Mouse (Mus musculus) ES-Bruce4 (cell line): ENCODE measurements around the gene Aldh1a2. TPM values are rescaled to one million over a fixed set of nuclear protein-coding genes. Genes with fewer than 3 reads are reported as not detected.

Source experiments
- H3K27ac ChIP-seq: 2 replicates; pipeline ENCODE4 v1.5.1; 2012; ENCODE audit warnings: low read length, inconsistent platforms; ENCODE audit not compliant: insufficient read depth
- H3K27me3 ChIP-seq: 2 replicates; pipeline ENCODE4 v1.6.1; 2012; ENCODE audit warnings: mild to moderate bottlenecking, low read length, inconsistent platforms; ENCODE audit not compliant: control insufficient read depth, poor library complexity, insufficient read depth, severe bottlenecking
- H3K36me3 ChIP-seq: 2 replicates; pipeline ENCODE4 v1.6.1; 2012; ENCODE audit warnings: inconsistent platforms, mild to moderate bottlenecking, low read length, moderate library complexity; ENCODE audit not compliant: control insufficient read depth, poor library complexity, insufficient read depth, severe bottlenecking
- H3K4me1 ChIP-seq: one replicate; pipeline ENCODE4 v1.8.1; 2011; ENCODE audit warnings: low read length; ENCODE audit not compliant: control insufficient read depth, insufficient read depth
- H3K4me3 ChIP-seq: 2 replicates; pipeline ENCODE4 v1.5.1; 2011; ENCODE audit warnings: low read depth, mild to moderate bottlenecking, low read length
- H3K9ac ChIP-seq: 2 replicates; pipeline ENCODE4 v1.6.1; 2012; ENCODE audit warnings: low read depth, mild to moderate bottlenecking, inconsistent platforms; ENCODE audit not compliant: poor library complexity, severe bottlenecking
- H3K9me3 ChIP-seq: replicated peaks from 2 replicates; pipeline ENCODE4 v1.6.1; 2012; ENCODE audit warnings: mild to moderate bottlenecking, low read length, inconsistent platforms; ENCODE audit not compliant: control insufficient read depth, poor library complexity, insufficient read depth, severe bottlenecking
- CTCF ChIP-seq: IDR thresholded peaks from one replicate; pipeline ENCODE4 v1.8.1; 2011; ENCODE audit warnings: low read depth, low read length
- EP300 ChIP-seq: IDR thresholded peaks from 2 replicates; pipeline ENCODE4 v1.6.1; 2011; ENCODE audit warnings: low read depth, low read length; ENCODE audit not compliant: insufficient read depth
- POLR2A ChIP-seq: IDR thresholded peaks from one replicate; pipeline ENCODE4 v1.8.1; 2011; ENCODE audit warnings: low read length; ENCODE audit not compliant: insufficient read depth
- polyA plus RNA-seq: library from polyadenylated mRNA; stranded (reverse); fragments of >200 nt; gene quantifications from 2 replicates; pipeline ENCODE4 v1.2.4, GENCODE M21; 2011; ENCODE audit warnings: low read depth; ENCODE audit not compliant: missing spikeins, insufficient read depth, insufficient read length

The Aldh1a2 gene
- polyA plus RNA-seq, 1 experiment, result 2.0 TPM

DNA sequence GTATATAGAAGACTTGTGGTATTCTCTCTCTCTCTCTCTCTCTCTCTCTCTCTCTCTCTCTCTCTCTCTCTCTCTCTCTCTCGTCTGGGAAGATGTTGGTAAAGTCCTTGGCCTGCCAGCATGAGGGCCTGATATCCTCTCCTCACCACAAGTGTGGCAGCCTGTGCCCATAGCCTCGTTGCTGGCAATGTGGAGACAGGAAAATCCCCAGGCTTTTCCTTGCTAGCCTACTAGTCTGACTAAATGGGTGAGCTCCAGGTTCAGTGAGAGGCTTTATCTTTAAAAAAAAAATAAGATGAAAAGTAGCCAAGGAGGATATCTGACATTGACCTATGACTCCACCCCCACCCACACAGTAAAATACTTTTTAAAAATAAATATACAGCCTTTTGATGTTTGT, 4.8 kb downstream of the Aldh1a2 start:
- no peak overlapping the region for H3K27ac ChIP-seq
- no peak overlapping the region for H3K4me3 ChIP-seq
- H3K9me3 ChIP-seq, result no peaks in the 10 kb centered on the region
- no peaks in the 10 kb centered on the region for H3K4me1 ChIP-seq
- H3K9ac ChIP-seq, result no peak overlapping the region
- no peak for TF ChIP-seq EP300
- TF ChIP-seq POLR2A, result no peak
- TF ChIP-seq CTCF, result no peak
- H3K36me3 ChIP-seq, result no peaks in the 10 kb centered on the region
- peaks cover 24% of the 10 kb centered on the region for H3K27me3 ChIP-seq

DNA sequence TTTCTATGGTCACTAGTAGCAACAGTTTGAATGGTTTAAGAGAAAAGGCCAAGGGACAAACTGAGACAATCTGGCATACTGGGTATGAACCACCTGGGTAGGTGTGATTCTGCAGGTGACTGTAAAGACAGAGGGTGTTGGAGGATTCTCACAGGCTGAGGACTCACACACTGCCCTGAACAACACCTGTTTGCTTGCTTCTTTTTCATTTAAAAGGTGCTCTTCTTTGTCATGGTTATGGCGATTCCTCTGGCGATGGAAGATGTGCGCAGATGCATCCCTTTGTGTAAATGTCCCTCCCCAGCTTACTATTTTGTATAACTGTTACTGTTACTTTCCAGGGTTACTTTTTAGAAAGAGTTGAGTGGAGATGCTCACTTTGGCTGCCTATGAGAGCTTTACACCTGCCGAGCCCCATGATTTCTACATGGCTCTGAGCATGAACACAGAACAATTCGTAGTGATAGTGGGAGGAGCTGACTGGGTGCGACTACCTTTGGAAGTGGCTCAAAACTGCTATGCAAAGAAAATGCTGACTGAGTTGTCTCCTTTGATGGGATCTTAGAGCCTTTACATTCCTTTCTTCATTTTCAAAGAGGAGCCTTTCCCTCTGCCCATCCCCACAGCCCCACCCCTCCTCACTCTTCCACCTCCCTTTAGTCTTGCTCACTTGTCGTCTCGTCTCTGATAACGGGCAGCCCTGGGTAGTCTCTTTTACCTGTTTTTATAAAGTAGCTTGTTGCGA, 11.8 kb downstream of the Aldh1a2 start:
- Histone ChIP-seq H3K4me3 (no peak overlapping the region), H3K4me1 (peaks cover 1% of the 10 kb centered on the region), H3K27me3 (no peaks in the 10 kb centered on the region), H3K9ac (no peak overlapping the region), H3K36me3 (no peaks in the 10 kb centered on the region), H3K9me3 (no peaks in the 10 kb centered on the region), H3K27ac (peak overlapping the region; percentile 82)
- TF ChIP-seq CTCF (no peak), EP300 (peak; percentile 49; the same call in 1 of the 2 replicates)

DNA sequence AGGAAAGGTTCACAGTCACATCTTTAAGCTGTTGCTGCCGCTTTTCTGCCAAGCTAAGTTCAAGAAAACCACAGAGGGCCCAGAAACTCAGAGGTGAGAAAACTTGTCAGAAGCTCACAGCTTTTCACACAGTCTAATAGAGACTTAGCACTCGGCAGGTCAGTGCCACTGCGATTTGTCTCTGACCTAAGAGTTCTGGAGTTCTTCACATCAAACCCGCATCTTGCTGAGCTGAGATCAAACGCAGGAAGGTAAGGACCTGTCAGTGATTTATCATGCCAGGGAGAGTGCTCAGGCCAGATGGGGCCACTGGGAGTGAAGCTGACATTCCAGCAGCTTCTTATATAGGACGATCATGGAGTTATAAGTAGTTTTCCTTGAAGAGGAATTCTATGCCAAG, 14.4 kb downstream of the Aldh1a2 start:
- Histone ChIP-seq H3K4me3 (no peak overlapping the region), H3K9ac (no peak overlapping the region), H3K36me3 (no peaks in the 10 kb centered on the region), H3K4me1 (peaks cover 1% of the 10 kb centered on the region), H3K9me3 (no peaks in the 10 kb centered on the region), H3K27ac (no peak overlapping the region), H3K27me3 (no peaks in the 10 kb centered on the region)
- no peak for TF ChIP-seq EP300
- no peak for TF ChIP-seq POLR2A
- TF ChIP-seq CTCF, result no peak

DNA sequence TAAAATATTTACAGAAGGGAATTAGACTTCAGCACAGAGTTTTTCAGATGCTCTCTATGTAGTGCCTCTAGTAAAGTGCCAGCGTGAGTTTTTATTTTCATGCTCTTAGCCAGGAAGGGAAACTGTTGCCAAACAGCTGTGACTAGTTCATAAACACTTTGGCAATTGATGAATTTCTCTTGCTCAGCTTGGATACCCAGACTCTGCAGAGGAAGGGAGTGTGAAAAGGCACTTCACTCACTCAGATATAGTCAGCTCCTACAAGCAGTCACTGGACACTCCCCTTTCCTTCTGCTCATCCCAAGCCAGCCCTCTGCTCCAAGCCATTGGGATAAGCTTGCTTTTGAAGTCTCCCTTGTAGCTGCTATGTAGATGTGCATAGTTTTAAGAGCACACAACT, 21.0 kb downstream of the Aldh1a2 start:
- Histone ChIP-seq H3K27ac (no peak overlapping the region), H3K4me3 (no peak overlapping the region), H3K9ac (no peak overlapping the region), H3K27me3 (no peaks in the 10 kb centered on the region), H3K9me3 (no peaks in the 10 kb centered on the region), H3K36me3 (no peaks in the 10 kb centered on the region), H3K4me1 (no peaks in the 10 kb centered on the region)
- no peak for TF ChIP-seq CTCF
- no peak for TF ChIP-seq POLR2A
- no peak for TF ChIP-seq EP300

DNA sequence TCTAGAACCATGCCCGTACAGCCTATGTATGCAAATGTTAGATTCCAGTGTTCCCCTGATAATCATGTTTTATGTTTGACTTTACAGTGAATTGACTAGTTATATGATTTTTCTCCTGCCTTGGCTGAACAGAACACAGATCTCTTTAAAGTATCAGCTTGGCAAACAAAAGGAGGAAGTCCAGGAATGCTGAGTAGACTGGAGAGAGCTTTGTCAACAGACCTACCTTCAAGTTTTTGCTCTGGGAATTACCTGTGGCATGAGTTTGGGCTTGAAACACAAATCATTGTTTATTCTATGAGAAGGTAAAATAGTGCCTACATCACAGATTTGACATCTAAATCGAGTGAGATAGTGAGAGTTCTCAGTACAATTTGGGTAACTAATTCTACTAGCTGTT, 24.3 kb downstream of the Aldh1a2 start:
- no peaks in the 10 kb centered on the region for H3K4me1 ChIP-seq
- H3K9ac ChIP-seq, result no peak overlapping the region
- TF ChIP-seq CTCF (no peak), POLR2A (no peak), EP300 (no peak)
- H3K4me3 ChIP-seq, result no peak overlapping the region
- H3K36me3 ChIP-seq, result no peaks in the 10 kb centered on the region
- H3K9me3 ChIP-seq, result no peaks in the 10 kb centered on the region
- H3K27ac ChIP-seq, result no peak overlapping the region
- H3K27me3 ChIP-seq, result no peaks in the 10 kb centered on the region

DNA sequence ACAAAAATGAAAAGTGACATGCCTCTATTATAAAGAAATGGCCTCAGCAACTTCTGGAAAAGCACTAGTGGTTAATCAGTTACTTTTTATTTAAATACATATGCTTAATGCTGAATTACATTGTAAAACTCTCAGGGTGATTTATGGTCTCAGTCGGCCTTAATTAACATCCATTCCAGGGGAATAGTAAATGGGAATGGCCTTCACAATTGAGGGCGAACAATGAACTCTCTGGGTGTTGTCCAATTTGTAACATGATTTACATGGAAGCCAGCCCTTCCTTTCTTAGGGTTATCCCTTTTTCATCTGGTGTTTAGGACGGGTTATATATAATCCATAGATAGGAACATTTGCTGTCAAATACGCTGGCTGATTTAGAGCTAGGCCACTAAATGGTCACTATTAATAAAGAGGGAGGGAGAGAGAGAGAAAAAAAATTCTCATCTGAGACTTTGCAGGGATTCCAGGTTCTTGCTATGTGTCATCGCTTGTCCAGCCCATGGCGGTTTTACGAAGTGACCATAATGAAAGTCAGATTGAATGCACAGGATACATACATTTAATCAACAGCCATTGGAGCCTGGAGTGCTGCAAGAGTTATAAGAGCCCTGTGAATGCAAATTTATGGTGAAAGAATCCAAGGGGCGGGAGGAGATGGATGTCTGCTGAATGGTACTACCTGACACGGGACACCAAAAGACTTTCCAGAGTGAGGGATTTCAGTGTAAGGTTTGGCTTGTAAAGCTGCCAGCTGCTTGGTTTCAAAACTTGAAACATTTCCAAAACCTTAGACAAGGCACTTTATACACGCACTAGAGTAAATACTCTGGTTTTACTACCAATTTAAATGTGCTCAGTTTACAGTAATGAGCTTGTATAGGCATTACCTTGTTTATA, 26.2 kb downstream of the Aldh1a2 start:
- H3K27me3 ChIP-seq, result no peaks in the 10 kb centered on the region
- no peaks in the 10 kb centered on the region for H3K36me3 ChIP-seq
- no peak overlapping the region for H3K9ac ChIP-seq
- H3K4me1 ChIP-seq, result no peaks in the 10 kb centered on the region
- no peaks in the 10 kb centered on the region for H3K9me3 ChIP-seq
- no peak overlapping the region for H3K27ac ChIP-seq
- no peak overlapping the region for H3K4me3 ChIP-seq
- TF ChIP-seq POLR2A (no peak), CTCF (no peak), EP300 (no peak)
